Mouse (Mus musculus) bone marrow, adult 2 months (tissue): ENCODE results near the gene Maco1.

ENCODE experiments used
- CTCF ChIP-seq: fragments of 200-500 bp; IDR thresholded peaks from 2 replicates; pipeline ENCODE4 v1.5.1; 2011; ENCODE audit warnings: low read length, control low read depth; ENCODE audit not compliant: control insufficient read depth, insufficient read depth
- POLR2A ChIP-seq: fragments of 200-500 bp; IDR thresholded peaks from 2 replicates; pipeline ENCODE4 v1.6.1; 2011; ENCODE audit warnings: low read depth, mild to moderate bottlenecking, control low read depth, low read length, borderline replicate concordance; ENCODE audit not compliant: control insufficient read depth

GRCm38 (mm10) chr4:134753516-134754261 lies 99.5 kb downstream of the Maco1 start:
- TF ChIP-seq CTCF (no peak), POLR2A (peak; percentile 24; the same call in 1 of the 2 replicates)
